1 mouse cellular context compared by ENCODE assay signal in the genomic region with DNA sequence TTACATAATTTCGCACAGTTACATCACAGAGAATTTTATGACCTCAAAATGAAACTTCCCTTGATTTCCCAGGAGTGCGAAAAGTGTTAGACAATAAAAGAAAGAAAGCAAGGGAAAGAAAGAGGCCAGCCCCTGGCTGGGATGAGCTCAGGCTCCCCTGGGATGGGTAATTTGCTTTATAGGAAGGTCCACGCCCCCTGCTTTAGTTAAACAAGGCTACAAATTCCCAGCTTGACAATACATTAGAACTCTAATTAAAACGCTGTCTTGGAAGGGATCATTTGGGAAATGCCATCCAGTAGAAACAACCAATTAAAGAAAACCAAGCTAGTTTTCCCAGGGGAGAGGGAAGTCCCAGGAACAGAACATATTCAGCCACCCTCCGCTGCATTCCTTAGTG.
TF ChIP-seq lines count a peak whose summit lies in the region.

No protein-coding gene starts in this region.

TF ChIP-seq in CH12.LX, 34 proteins besides CTCF, POLR2A, EP300 and RAD21:
- no peak for TF ChIP-seq CHD1 (IDR thresholded peaks at IDR 0.05; ENCODE audit: low read depth, low read length)
- TF ChIP-seq ZC3H11A (IDR thresholded peaks at IDR 0.05; ENCODE audit: low read depth, low read length), result no peak
- no peak for TF ChIP-seq IRF4 (IDR thresholded peaks at IDR 0.05; ENCODE audit: low read depth, low read length)
- no peak for TF ChIP-seq TCF12 (IDR thresholded peaks at IDR 0.05; ENCODE audit: low read depth, low read length)
- no peak for TF ChIP-seq MAZ (IDR thresholded peaks at IDR 0.05; ENCODE audit: low read depth, low read length)
- TF ChIP-seq POLR2AphosphoS2 (IDR thresholded peaks at IDR 0.05; ENCODE audit: low read depth, low read length), result no peak
- TF ChIP-seq NELFE (IDR thresholded peaks at IDR 0.05; ENCODE audit: low read depth, low read length), result no peak
- no peak for TF ChIP-seq CHD2 (IDR thresholded peaks at IDR 0.05; ENCODE audit: low read length)
- no peak for TF ChIP-seq GABPA (IDR thresholded peaks at IDR 0.05; ENCODE audit: insufficient replicate concordance, low read depth, low read length)
- TF ChIP-seq BHLHE40 (IDR thresholded peaks at IDR 0.05; ENCODE audit: low read depth, low read length), result no peak
- no peak for TF ChIP-seq USF2 (conservative IDR thresholded peaks at IDR 0.05; ENCODE audit: low read depth, low read length)
- TF ChIP-seq MAX (IDR thresholded peaks at IDR 0.05; ENCODE audit: low read length), result no peak
- TF ChIP-seq USF1 (IDR thresholded peaks at IDR 0.05; ENCODE audit: low read depth, low read length), result no peak
- no peak for TF ChIP-seq MAFK (IDR thresholded peaks at IDR 0.05; ENCODE audit: insufficient replicate concordance, low read length)
TF ChIP-seq in CH12.LX: peak in this region for 0.
